Mouse (Mus musculus) forebrain, embryonic 14.5 days (tissue): ENCODE measurements around the gene Rap1gap2. TPM values are rescaled to one million over a fixed set of nuclear protein-coding genes. Genes with fewer than 3 reads are reported as not detected.

Experiments used
- ATAC-seq: fragments of 200-750 bp; cut with Nextera tagmentation; 2 replicates; pipeline ENCODE4 v1.8.0; 2017; ENCODE audit warnings: mild to moderate bottlenecking, moderate library complexity
- DNase-seq: peaks from one replicate; pipeline ENCODE4 v3.0.0-alpha.2; 2015; ENCODE audit warnings: low spot score
- H3K27ac ChIP-seq: fragments of 300-500 bp; sonication (generic); 2 replicates; pipeline ENCODE4 v1.5.1; 2014; ENCODE audit warnings: low read depth, mild to moderate bottlenecking, control low read depth, low read length, moderate library complexity
- H3K27me3 ChIP-seq: fragments of 300-500 bp; sonication (generic); replicated peaks from 2 replicates; pipeline ENCODE4 v1.6.1; 2014; ENCODE audit warnings: low read length, control low read depth, mixed read lengths; ENCODE audit not compliant: control insufficient read depth, insufficient read depth
- H3K36me3 ChIP-seq: fragments of 300-500 bp; sonication (generic); 2 replicates; pipeline ENCODE4 v1.6.1; 2014; ENCODE audit warnings: low read length, control low read depth; ENCODE audit not compliant: control insufficient read depth, insufficient read depth
- H3K4me1 ChIP-seq: fragments of 300-500 bp; sonication (generic); 2 replicates; pipeline ENCODE4 v1.6.1; 2014; ENCODE audit warnings: antibody characterized with exemption, low read length, control low read depth; ENCODE audit not compliant: control insufficient read depth, insufficient read depth
- H3K4me2 ChIP-seq: fragments of 300-500 bp; sonication (generic); 2 replicates; pipeline ENCODE4 v1.6.1; 2014; ENCODE audit warnings: mild to moderate bottlenecking, control low read depth, low read length
- H3K4me3 ChIP-seq: fragments of 300-500 bp; sonication (generic); 2 replicates; pipeline ENCODE4 v1.5.1; 2014; ENCODE audit warnings: low read depth, low read length, control low read depth
- H3K9ac ChIP-seq: fragments of 300-500 bp; sonication (generic); 2 replicates; pipeline ENCODE4 v1.6.1; 2014; ENCODE audit warnings: mild to moderate bottlenecking, low read length, control low read depth, moderate library complexity
- H3K9me3 ChIP-seq: fragments of 300-500 bp; sonication (generic); replicated peaks from 2 replicates; pipeline ENCODE4 v1.6.1; 2016; ENCODE audit warnings: low read length, control low read depth, mixed read lengths; ENCODE audit not compliant: control insufficient read depth
- WGBS: fragments of 180-500 bp; shearing (Covaris S2); extraction: QIAGEN DNeasy Blood & Tissue Kit; methylation state at CpG from one replicate; pipeline ENCODE4 v1.1.7; 2014; 5-methylcytosine and 5-hydroxymethylcytosine counted together
- polyA plus RNA-seq: library from polyadenylated mRNA; unstranded; fragments of >200 nt; fragmentation: Nextera tagmentation; extraction: Ambion mirVana; gene quantifications from 2 replicates; pipeline ENCODE4 v1.2.1, GENCODE M21; 2014

Rap1gap2 gene
- polyA plus RNA-seq, 1 experiment from 2014 or later, result 5.1 TPM

GRCm38 (mm10) chr11:74648676-74649075, 38.0 kb upstream of the Rap1gap2 start:
- ATAC-seq, result peak; percentile 19; the same call in 1 of the 2 replicates
- Histone ChIP-seq H3K4me1 (peaks cover 9% of the 10 kb centered on the region; the same call in 1 of the 2 replicates), H3K9ac (peak overlapping the region; percentile 82), H3K9me3 (no peaks in the 10 kb centered on the region), H3K36me3 (no peaks in the 10 kb centered on the region), H3K4me3 (peak overlapping the region; percentile 97), H3K27me3 (no peaks in the 10 kb centered on the region), H3K4me2 (peak overlapping the region; percentile 92), H3K27ac (peak overlapping the region; percentile 57; the same call in 1 of the 2 replicates)
- DNase-seq, result no peak
- whole genome bisulfite sequencing, result 9% methylated on average over 1 of the region's 1 CpGs

GRCm38 (mm10) chr11:74647966-74648365, 37.3 kb upstream of the Rap1gap2 start:
- Histone ChIP-seq H3K27ac (no peak overlapping the region), H3K4me2 (no peak overlapping the region), H3K9me3 (no peaks in the 10 kb centered on the region), H3K36me3 (no peaks in the 10 kb centered on the region), H3K27me3 (no peaks in the 10 kb centered on the region), H3K4me3 (no peak overlapping the region), H3K4me1 (peaks cover 9% of the 10 kb centered on the region; the same call in 1 of the 2 replicates), H3K9ac (no peak overlapping the region)
- DNase-seq (no peak), ATAC-seq (no peak)
- WGBS, result 83% methylated on average over 1 of the region's 1 CpGs

- WGBS, result 73% methylated on average over 1 of the region's 1 CpGs
- ATAC-seq, result no peak
Observed at GRCm38 (mm10) chr11:74639628-74640027, 28.9 kb upstream of the Rap1gap2 start.

GRCm38 (mm10) chr11:74638791-74639411, 28.2 kb upstream of the Rap1gap2 start:
- Histone ChIP-seq H3K27me3 (no peaks in the 10 kb centered on the region), H3K27ac (peak overlapping the region; percentile 87; the same call in 1 of the 2 replicates), H3K9ac (peak overlapping the region; percentile 89), H3K9me3 (no peaks in the 10 kb centered on the region), H3K4me2 (peak overlapping the region; percentile 93), H3K36me3 (no peaks in the 10 kb centered on the region), H3K4me3 (peak overlapping the region; percentile 66), H3K4me1 (peaks cover 13% of the 10 kb centered on the region)
- WGBS, result 10% methylated on average over 9 of the region's 9 CpGs
- ATAC-seq, result peak; percentile 46
- DNase-seq, result no peak

More at GRCm38 (mm10) chr11:74639628-74640027, 28.9 kb upstream of the Rap1gap2 start:
- H3K27ac ChIP-seq, result no peak overlapping the region
- no peaks in the 10 kb centered on the region for H3K27me3 ChIP-seq
- no peak overlapping the region for H3K4me2 ChIP-seq
- H3K4me1 ChIP-seq, result peaks cover 13% of the 10 kb centered on the region
- no peak overlapping the region for H3K4me3 ChIP-seq
- no peak for DNase-seq
- no peaks in the 10 kb centered on the region for H3K36me3 ChIP-seq
- no peak overlapping the region for H3K9ac ChIP-seq
- no peaks in the 10 kb centered on the region for H3K9me3 ChIP-seq

GRCm38 (mm10) chr11:74637971-74638790, 27.5 kb upstream of the Rap1gap2 start:
- peak overlapping the region; percentile 89 for H3K9ac ChIP-seq
- peak overlapping the region; percentile 93 for H3K4me2 ChIP-seq
- peak overlapping the region; percentile 66 for H3K4me3 ChIP-seq
- H3K27ac ChIP-seq, result peak overlapping the region; percentile 87
- H3K9me3 ChIP-seq, result no peaks in the 10 kb centered on the region
- peak; percentile 87 for ATAC-seq
- H3K36me3 ChIP-seq, result no peaks in the 10 kb centered on the region
- DNase-seq, result peak; percentile 85
- H3K4me1 ChIP-seq, result peaks cover 13% of the 10 kb centered on the region
- H3K27me3 ChIP-seq, result no peaks in the 10 kb centered on the region
- WGBS, result under 1% methylated on average over 85 of the region's 86 CpGs

- H3K4me1 ChIP-seq, result peaks cover 13% of the 10 kb centered on the region
- H3K9me3 ChIP-seq, result no peaks in the 10 kb centered on the region
- H3K36me3 ChIP-seq, result no peaks in the 10 kb centered on the region
- H3K9ac ChIP-seq, result peak overlapping the region; percentile 89
- peak overlapping the region; percentile 93 for H3K4me2 ChIP-seq
- H3K27ac ChIP-seq, result peak overlapping the region; percentile 87
- H3K4me3 ChIP-seq, result peak overlapping the region; percentile 66
- 19% methylated on average over 8 of the region's 8 CpGs for WGBS
- ATAC-seq, result no peak; the same call in 1 of the 2 replicates
- no peak for DNase-seq
- H3K27me3 ChIP-seq, result no peaks in the 10 kb centered on the region
Observed at GRCm38 (mm10) chr11:74637486-74637885, 26.8 kb upstream of the Rap1gap2 start.

GRCm38 (mm10) chr11:74634490-74635275, 24.0 kb upstream of the Rap1gap2 start:
- Histone ChIP-seq H3K27ac (no peak overlapping the region), H3K9ac (no peak overlapping the region), H3K9me3 (no peaks in the 10 kb centered on the region), H3K36me3 (no peaks in the 10 kb centered on the region), H3K27me3 (no peaks in the 10 kb centered on the region), H3K4me2 (no peak overlapping the region), H3K4me3 (no peak overlapping the region), H3K4me1 (peaks cover 13% of the 10 kb centered on the region)
- DNase-seq (peak; percentile 87), ATAC-seq (no peak)
- 65% methylated on average over 5 of the region's 5 CpGs for WGBS

- Histone ChIP-seq H3K4me2 (no peak overlapping the region), H3K4me1 (peaks cover under 1% of the 10 kb centered on the region; the same call in 1 of the 2 replicates), H3K27ac (no peak overlapping the region), H3K9ac (no peak overlapping the region), H3K4me3 (no peak overlapping the region), H3K27me3 (no peaks in the 10 kb centered on the region), H3K9me3 (no peaks in the 10 kb centered on the region), H3K36me3 (no peaks in the 10 kb centered on the region)
- ATAC-seq (no peak), DNase-seq (no peak)
- WGBS, result 74% methylated on average over 7 of the region's 7 CpGs
Observed at GRCm38 (mm10) chr11:74631880-74632789, 21.4 kb upstream of the Rap1gap2 start.
